Mouse (Mus musculus): ENCODE measurements at regions not wholly inside any gene's neighbourhood (a gene's known extent, or its start where the extent isn't known, plus 50 kb on each side); places are given as distances from the start of the nearest gene placed in this dataset.

GRCm38 (mm10) chr12:110377306-110377705, 69.6 kb upstream of the Ppp2r5c start:
- WGBS: 67% methylated on average over 6 of the region's 6 CpGs
- TF ChIP-seq POLR2A (IDR thresholded peaks at IDR 0.05; ENCODE audit: low read depth, low read length) (no peak), CTCF (IDR thresholded peaks at IDR 0.05; ENCODE audit: extremely low read depth, insufficient read depth, insufficient read length, insufficient replicate concordance) (no peak)
- Histone ChIP-seq H3K27me3 (ENCODE audit: control insufficient read depth, insufficient read depth, low read length) (no peaks in the 10 kb centered on the region), H3K27ac (ENCODE audit: insufficient read depth, low read length) (no peak overlapping the region), H3K4me1 (ENCODE audit: control insufficient read depth, insufficient read depth, insufficient read length) (no peaks in the 10 kb centered on the region), H3K4me3 (ENCODE audit: extremely low read depth, insufficient read depth, insufficient read length) (no peak overlapping the region), H3K36me3 (ENCODE audit: control insufficient read depth, insufficient read depth, low read length) (no peaks in the 10 kb centered on the region)
- no peak for DNase-seq (ENCODE audit: low read depth in 1 of 2, low spot score in 2 of 2)

- H3K27ac ChIP-seq (ENCODE audit: insufficient read depth, low read length): no peak overlapping the region
- DNase-seq (ENCODE audit: low read depth in 1 of 2, low spot score in 2 of 2): no peak
- TF ChIP-seq POLR2A (IDR thresholded peaks at IDR 0.05; ENCODE audit: low read depth, low read length) (no peak), CTCF (IDR thresholded peaks at IDR 0.05; ENCODE audit: extremely low read depth, insufficient read depth, insufficient read length, insufficient replicate concordance) (0 out of 2 replicates have a peak, but pooled peaks have one; percentile 19)
- 60% methylated on average over 10 of the region's 10 CpGs for WGBS
- no peaks in the 10 kb centered on the region for H3K36me3 ChIP-seq (ENCODE audit: control insufficient read depth, insufficient read depth, low read length)
- no peaks in the 10 kb centered on the region for H3K4me1 ChIP-seq (ENCODE audit: control insufficient read depth, insufficient read depth, insufficient read length)
- no peaks in the 10 kb centered on the region for H3K27me3 ChIP-seq (ENCODE audit: control insufficient read depth, insufficient read depth, low read length)
- no peak overlapping the region for H3K4me3 ChIP-seq (ENCODE audit: extremely low read depth, insufficient read depth, insufficient read length)
Measured at GRCm38 (mm10) chr12:110377734-110378133, 69.2 kb upstream of the Ppp2r5c start.

- Histone ChIP-seq H3K36me3 (ENCODE audit: control insufficient read depth, insufficient read depth, low read length) (no peaks in the 10 kb centered on the region), H3K27me3 (ENCODE audit: control insufficient read depth, insufficient read depth, low read length) (no peaks in the 10 kb centered on the region), H3K4me1 (ENCODE audit: control insufficient read depth, insufficient read depth, insufficient read length) (no peaks in the 10 kb centered on the region), H3K4me3 (ENCODE audit: extremely low read depth, insufficient read depth, insufficient read length) (no peak overlapping the region), H3K27ac (ENCODE audit: insufficient read depth, low read length) (no peak overlapping the region)
- DNase-seq (ENCODE audit: low read depth in 1 of 2, low spot score in 2 of 2): no peak
- TF ChIP-seq POLR2A (IDR thresholded peaks at IDR 0.05; ENCODE audit: low read depth, low read length) (no peak), CTCF (IDR thresholded peaks at IDR 0.05; ENCODE audit: extremely low read depth, insufficient read depth, insufficient read length, insufficient replicate concordance) (no peak)
- WGBS: 68% methylated on average over 5 of the region's 5 CpGs
Measured at GRCm38 (mm10) chr12:110378302-110378701, 68.6 kb upstream of the Ppp2r5c start.

GRCm38 (mm10) chr12:110379721-110380120, 67.2 kb upstream of the Ppp2r5c start:
- Histone ChIP-seq H3K4me1 (ENCODE audit: control insufficient read depth, insufficient read depth, insufficient read length) (no peaks in the 10 kb centered on the region), H3K27me3 (ENCODE audit: control insufficient read depth, insufficient read depth, low read length) (no peaks in the 10 kb centered on the region), H3K4me3 (ENCODE audit: extremely low read depth, insufficient read depth, insufficient read length) (no peak overlapping the region), H3K36me3 (ENCODE audit: control insufficient read depth, insufficient read depth, low read length) (no peaks in the 10 kb centered on the region), H3K27ac (ENCODE audit: insufficient read depth, low read length) (no peak overlapping the region)
- WGBS: 86% methylated on average over 12 of the region's 12 CpGs
- TF ChIP-seq POLR2A (IDR thresholded peaks at IDR 0.05; ENCODE audit: low read depth, low read length) (no peak), CTCF (IDR thresholded peaks at IDR 0.05; ENCODE audit: extremely low read depth, insufficient read depth, insufficient read length, insufficient replicate concordance) (no peak)
- no peak for DNase-seq (ENCODE audit: low read depth in 1 of 2, low spot score in 2 of 2)

- Histone ChIP-seq H3K4me3 (ENCODE audit: extremely low read depth, insufficient read depth, insufficient read length) (no peak overlapping the region), H3K4me1 (ENCODE audit: control insufficient read depth, insufficient read depth, insufficient read length) (no peaks in the 10 kb centered on the region), H3K36me3 (ENCODE audit: control insufficient read depth, insufficient read depth, low read length) (no peaks in the 10 kb centered on the region), H3K27ac (ENCODE audit: insufficient read depth, low read length) (no peak overlapping the region), H3K27me3 (ENCODE audit: control insufficient read depth, insufficient read depth, low read length) (no peaks in the 10 kb centered on the region)
- no peak for DNase-seq (ENCODE audit: low read depth in 1 of 2, low spot score in 2 of 2)
- 67% methylated on average over 25 of the region's 25 CpGs for WGBS
- TF ChIP-seq POLR2A (IDR thresholded peaks at IDR 0.05; ENCODE audit: low read depth, low read length) (no peak), CTCF (IDR thresholded peaks at IDR 0.05; ENCODE audit: extremely low read depth, insufficient read depth, insufficient read length, insufficient replicate concordance) (no peak)
Measured at GRCm38 (mm10) chr12:110380831-110381750, 65.8 kb upstream of the Ppp2r5c start.

GRCm38 (mm10) chr12:110385031-110385430, 61.9 kb upstream of the Ppp2r5c start:
- Histone ChIP-seq H3K4me1 (ENCODE audit: control insufficient read depth, insufficient read depth, insufficient read length) (no peaks in the 10 kb centered on the region), H3K36me3 (ENCODE audit: control insufficient read depth, insufficient read depth, low read length) (no peaks in the 10 kb centered on the region), H3K27me3 (ENCODE audit: control insufficient read depth, insufficient read depth, low read length) (no peaks in the 10 kb centered on the region), H3K27ac (ENCODE audit: insufficient read depth, low read length) (no peak overlapping the region), H3K4me3 (ENCODE audit: extremely low read depth, insufficient read depth, insufficient read length) (no peak overlapping the region)
- no peak for DNase-seq (ENCODE audit: low read depth in 1 of 2, low spot score in 2 of 2)
- 92% methylated on average over 20 of the region's 20 CpGs for WGBS
- TF ChIP-seq POLR2A (IDR thresholded peaks at IDR 0.05; ENCODE audit: low read depth, low read length) (no peak), CTCF (IDR thresholded peaks at IDR 0.05; ENCODE audit: extremely low read depth, insufficient read depth, insufficient read length, insufficient replicate concordance) (no peak)
